Mouse (Mus musculus) heart, postnatal 14 days (tissue): Measurements from ENCODE around the gene Ltbp4. TPM values are rescaled to one million over a fixed set of nuclear protein-coding genes. Genes with fewer than 3 reads are reported as not detected.
A peak's percentile ranks its signal among the peaks of the same experiment; 100 is the strongest.

Experiments
- DNase-seq, 2 experiments: peaks; one replicate each; pipeline ENCODE4 v3.0.0; 2021 to 2022
- intact Hi-C: fragments of 180-260 bp; cut with DNase I; formaldehyde crosslinking; loops from one replicate; pipeline ENCODE4 v1.15.1; 2025
- total RNA-seq, 2 experiments: library from RNA; stranded (reverse); gene quantifications; 2 replicates each; pipeline ENCODE4 v1.2.3; 2021

Ltbp4 gene
- total RNA-seq, 2 experiments from 2014 or later = 354 to 358 TPM

DNA sequence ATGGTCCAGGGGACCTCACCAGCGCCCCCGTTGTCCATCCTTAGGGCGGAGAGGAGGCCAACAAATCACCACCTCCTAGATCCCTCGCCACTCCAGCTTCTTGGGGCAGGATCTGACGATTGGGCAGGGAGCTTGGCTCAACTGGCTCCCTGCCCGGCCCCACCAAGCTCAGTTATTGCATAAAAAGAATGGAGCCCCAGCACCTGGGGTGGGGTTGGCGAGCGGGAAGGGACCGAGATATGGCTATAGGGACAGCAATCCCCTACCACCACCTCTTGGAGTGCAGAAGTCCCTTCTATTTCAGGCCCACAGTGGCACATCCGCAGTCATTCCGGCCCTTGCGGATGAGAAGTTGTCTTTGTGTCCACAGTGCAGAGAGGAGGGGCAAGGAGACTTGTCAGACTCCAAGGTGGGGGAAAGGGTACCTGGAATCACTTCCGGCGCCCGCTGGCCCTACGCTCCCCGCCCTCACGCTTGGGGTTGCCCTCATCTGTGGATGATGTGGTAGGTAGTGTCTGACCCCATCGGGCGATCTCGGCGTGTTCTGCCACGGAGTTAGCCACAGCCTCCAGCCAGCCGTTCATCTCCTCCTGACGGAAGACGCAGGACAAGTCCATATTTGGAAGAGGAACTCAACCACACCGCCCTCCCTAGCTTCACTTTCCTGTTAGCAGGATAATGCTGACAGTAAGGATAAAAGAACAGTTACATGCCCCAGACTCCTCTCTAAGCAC, 19.5 kb upstream of the Ltbp4 start, which contains the start of gene Gm20479:
TSS of gene Gm20479 (minus strand) at position 559 of the 734 bp plus-strand sequence.
- intact Hi-C loops = no loop called here
- DNase-seq = peak in 1 of 2 experiments; percentile 23

DNA sequence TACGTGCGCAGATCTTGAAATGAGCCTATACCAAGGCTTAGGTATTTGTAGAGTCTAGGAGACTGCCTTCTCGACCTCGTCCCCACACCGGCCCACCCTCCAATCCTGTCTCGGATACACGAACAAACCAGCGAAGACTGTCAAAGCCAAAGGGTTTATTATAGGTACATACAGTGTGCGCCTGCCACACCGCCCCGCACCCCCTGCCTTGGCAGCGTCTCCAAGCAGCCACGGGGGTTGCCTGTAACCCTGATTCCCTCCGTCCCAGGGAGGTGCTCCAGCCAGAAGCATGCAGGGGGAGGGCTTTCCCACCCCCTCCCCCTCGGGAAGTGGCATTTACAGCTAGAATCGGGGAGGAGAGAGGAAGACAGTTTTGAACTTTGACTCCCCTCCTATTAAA, 18.8 kb upstream of the Ltbp4 start:
- peak in 1 of 2 experiments; percentile 47 for DNase-seq
- intact Hi-C loops = no loop called here

DNA sequence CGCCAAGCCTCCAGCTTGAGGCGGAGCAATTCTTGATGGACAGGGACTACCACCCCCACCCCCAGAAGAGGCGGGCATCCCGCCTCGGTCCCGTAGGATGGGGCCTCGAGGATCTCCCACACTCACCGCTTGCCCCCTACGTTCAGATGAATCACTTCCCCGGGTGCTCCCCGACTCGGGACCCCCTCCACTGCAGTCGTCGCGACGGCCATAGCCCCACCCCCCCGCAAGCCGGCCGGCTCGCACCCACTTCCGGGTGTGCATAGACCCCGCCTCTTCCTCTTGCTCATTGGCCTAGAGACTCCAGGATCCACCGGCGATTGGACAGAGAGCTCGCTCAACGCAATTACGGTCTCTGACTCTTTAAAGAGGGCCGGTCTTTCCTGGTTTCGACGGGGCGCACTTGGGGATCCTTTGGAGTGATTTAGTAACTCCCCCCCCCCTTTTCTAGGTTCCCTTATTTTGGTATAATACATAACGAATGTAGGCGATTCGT, 18.3 kb upstream of the Ltbp4 start, which contains the start of gene Shkbp1:
TSS of gene Shkbp1 (minus strand) at position 275 of the 496 bp plus-strand sequence.
- intact Hi-C loops = no loop called here
- DNase-seq = peak; percentile 83 to 88

GRCm38 (mm10) chr7:27355261-27355660, 17.8 kb upstream of the Ltbp4 start:
- no peak for DNase-seq
- intact Hi-C loops = no loop called here

GRCm38 (mm10) chr7:27354783-27355182, 17.3 kb upstream of the Ltbp4 start:
- intact Hi-C loops = no loop called here
- no peak for DNase-seq

GRCm38 (mm10) chr7:27354144-27354543, 16.7 kb upstream of the Ltbp4 start:
- intact Hi-C loops = no loop called here
- DNase-seq = peak in 1 of 2 experiments; percentile 35

- intact Hi-C loops = no loop called here
- no peak for DNase-seq
These were observed 8.0 kb upstream of the Ltbp4 start for GRCm38 (mm10) chr7:27345444-27345843.

- DNase-seq = no peak
- intact Hi-C loops = no loop called here
These were observed 5.1 kb upstream of the Ltbp4 start for GRCm38 (mm10) chr7:27342595-27342994.

DNA sequence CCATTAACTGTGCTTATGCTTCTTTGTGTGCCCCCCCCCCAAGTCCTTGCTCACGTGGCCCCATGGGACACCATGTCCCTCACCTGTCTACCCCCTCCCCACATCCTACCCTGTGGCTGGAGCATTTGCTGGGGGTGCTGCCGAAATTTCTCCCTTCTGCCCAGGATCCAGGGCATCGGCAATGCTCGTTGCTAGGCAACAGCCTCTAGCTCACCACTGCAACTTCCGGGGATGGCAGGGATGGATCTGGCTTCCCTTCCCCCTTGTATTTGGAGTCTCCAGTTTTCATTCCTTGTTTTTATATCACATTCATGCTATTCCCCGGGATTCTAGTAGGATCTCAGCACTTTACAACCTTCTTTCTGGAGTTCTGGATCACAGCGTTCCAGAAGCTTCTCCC, 2.0 kb upstream of the Ltbp4 start:
- DNase-seq = no peak
- intact Hi-C loops = loop anchor here (5.0 kb wide), 2 partner anchors 168 to 348 kb away; partner anchors contain the start of gene Zfp607b

- intact Hi-C loops = loop anchor here (5.0 kb wide), 2 partner anchors 168 to 348 kb away; partner anchors contain the start of gene Zfp607b
- no peak for DNase-seq
These were observed 1.6 kb upstream of the Ltbp4 start for GRCm38 (mm10) chr7:27339114-27339513.

GRCm38 (mm10) chr7:27335928-27336823, 1.3 kb downstream of the Ltbp4 start:
- DNase-seq = peak; percentile 93 to 97
- intact Hi-C loops = loop anchor here (1.0 to 5.0 kb wide), 5 partner anchors 48 to 351 kb away; partner anchors contain the start of genes Blvrb, Sptbn4 and Zfp607b

- intact Hi-C loops = loop anchor here (5.0 kb wide), 2 partner anchors 172 to 352 kb away; partner anchors contain the start of gene Zfp607b
- DNase-seq = no peak
These were observed 2.3 kb downstream of the Ltbp4 start for GRCm38 (mm10) chr7:27335011-27335720.

DNA sequence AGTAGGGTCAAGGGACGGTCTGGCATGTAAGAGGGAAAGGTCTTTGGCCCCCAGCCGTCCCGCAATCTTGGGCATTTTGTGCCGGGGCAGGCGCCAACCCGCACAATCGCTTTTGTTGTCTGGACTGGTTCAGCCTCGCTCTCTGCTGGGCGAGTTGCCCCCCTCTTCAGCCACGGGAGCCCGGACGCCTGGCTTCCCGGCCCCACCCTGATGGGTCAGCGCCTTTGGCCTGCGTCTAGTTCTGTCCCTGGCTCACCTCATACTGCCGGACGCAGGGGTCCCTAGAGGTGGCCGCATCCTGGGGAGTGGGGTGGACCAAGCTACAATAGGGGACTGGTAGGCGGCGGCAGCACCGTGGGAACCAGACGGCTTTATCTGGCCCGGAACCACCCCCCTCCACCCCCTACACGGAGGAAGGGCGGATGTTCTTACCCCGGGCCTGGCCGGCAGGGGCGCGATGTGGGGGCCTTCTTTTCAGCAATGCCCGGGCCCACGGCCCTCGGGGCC, 3.0 kb downstream of the Ltbp4 start:
- intact Hi-C loops = loop anchor here (5.0 kb wide), 1 partner anchor 42 kb away; no protein-coding TSS in a partner anchor
- peak; percentile 79 to 81 for DNase-seq

DNA sequence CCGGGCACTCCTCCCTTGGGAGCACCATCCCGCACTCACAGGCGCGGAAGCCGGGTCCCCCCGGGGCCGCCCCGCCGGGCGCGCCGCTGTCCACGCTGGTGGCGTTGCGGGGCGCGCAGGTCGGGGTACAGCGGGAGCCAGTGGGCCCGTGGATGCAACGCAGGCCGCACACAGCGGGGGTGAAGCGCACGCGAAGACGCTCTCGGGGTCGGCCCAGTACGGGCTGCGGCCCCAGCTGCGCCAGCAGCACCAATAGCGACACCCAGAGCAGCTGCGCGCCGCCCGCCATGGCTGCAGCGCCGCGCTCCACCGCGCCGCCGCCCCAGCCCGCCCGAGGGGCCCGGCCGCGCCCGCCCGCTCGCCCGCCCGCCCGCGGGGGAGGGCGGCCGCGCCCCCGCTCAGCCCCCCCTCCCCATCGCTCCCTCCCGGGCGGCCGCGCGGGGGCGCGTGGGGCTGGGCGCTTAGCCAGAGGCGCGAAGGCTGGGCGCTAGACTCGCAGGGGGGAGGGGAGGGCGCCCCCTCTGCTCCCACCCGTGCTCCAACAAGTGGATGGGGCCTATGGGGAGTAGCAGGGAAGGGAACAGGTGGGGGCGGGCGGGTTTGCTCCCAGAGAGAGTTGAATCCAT, 4.1 kb downstream of the Ltbp4 start:
- intact Hi-C loops = loop anchor here (5.0 kb wide), 1 partner anchor 41 kb away; no protein-coding TSS in a partner anchor
- DNase-seq = peak; percentile 78 to 79

GRCm38 (mm10) chr7:27332353-27333199, 4.9 kb downstream of the Ltbp4 start:
- peak; percentile 93 to 95 for DNase-seq
- intact Hi-C loops = loop anchor here (5.0 kb wide), 1 partner anchor 40 kb away; no protein-coding TSS in a partner anchor

GRCm38 (mm10) chr7:27331854-27332253, 5.6 kb downstream of the Ltbp4 start:
- no peak for DNase-seq

GRCm38 (mm10) chr7:27331541-27331851, 6.0 kb downstream of the Ltbp4 start:
- peak in 1 of 2 experiments; percentile 66 for DNase-seq
- intact Hi-C loops = loop anchor here (5.0 kb wide), 1 partner anchor 39 kb away; no protein-coding TSS in a partner anchor

More at GRCm38 (mm10) chr7:27331854-27332253, 5.6 kb downstream of the Ltbp4 start:
- intact Hi-C loops = loop anchor here (5.0 kb wide), 1 partner anchor 40 kb away; no protein-coding TSS in a partner anchor
